Mouse (Mus musculus) adrenal gland, adult 18-20 months (tissue): Measurements from ENCODE around the gene Nudt14. TPM values are rescaled to one million over a fixed set of nuclear protein-coding genes. Genes with fewer than 3 reads are reported as not detected.

Source experiments
- DNase-seq, 2 experiments: peaks; one replicate each; pipeline ENCODE4 v3.0.0; 2021 to 2022; ENCODE audit warnings: low spot score in 2 of 2
- total RNA-seq, 2 experiments: library from RNA; stranded (reverse); gene quantifications; 1 replicate in 1 of 2; 2 replicates in 1 of 2; pipeline ENCODE4 v1.2.3; 2021

Gene Nudt14
- total RNA-seq, 2 experiments from 2014 or later = 30.5 to 31.9 TPM

DNA sequence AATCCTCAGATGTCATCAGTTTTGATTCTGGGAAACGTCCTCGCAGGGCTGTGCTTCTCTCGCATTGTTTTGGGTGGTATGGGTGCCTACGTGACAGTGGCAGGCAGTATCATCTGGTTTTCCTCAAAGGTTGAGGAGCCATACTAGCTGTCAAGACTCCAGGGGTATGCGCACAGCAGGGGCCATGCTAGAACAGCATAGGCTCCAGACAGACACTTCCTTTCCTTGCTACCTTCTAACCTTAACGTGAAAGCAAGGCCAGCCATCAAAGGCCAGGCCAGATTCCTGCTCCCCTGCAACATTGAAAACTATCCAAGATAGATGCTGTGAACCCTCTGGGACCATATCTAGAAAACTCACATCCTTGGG lies 8.8 kb upstream of the Nudt14 start:
- DNase-seq = no peak

DNA sequence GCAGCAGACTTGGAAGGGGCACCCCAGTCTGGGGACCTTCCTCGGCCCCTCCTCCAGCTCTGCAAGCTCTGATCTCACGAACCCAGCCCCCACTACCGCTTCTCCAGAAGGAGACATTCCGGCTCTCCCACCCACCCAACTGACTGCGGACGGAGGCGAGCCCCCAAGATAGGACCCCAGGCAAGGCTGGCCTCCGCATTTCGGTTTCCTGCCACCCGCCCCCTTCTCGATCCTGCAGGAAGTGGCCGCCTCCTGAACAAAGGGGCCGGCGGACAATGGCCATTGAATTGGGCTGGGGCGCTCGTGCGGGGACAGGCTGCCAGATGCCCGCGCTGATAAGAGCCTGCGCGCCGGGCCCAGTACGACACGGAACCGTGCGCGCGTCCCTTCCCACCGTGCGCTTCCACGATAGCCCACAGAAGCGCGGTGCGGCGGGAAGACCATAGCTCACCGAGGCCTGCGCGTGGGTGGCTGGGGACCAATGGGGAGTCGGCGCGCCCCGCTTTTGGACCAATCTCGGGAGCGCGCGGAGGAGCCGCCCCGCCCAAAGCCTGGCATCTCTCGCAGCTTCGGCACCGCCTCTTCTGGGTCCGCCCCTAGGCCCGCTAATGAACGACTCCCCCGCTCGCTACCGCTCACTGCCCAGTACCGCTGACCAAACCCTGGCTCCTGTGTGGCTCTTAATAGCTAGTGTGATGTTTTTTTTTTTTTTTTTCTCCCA lies 8.3 kb upstream of the Nudt14 start:
- DNase-seq = peak; percentile 87 to 89

DNA sequence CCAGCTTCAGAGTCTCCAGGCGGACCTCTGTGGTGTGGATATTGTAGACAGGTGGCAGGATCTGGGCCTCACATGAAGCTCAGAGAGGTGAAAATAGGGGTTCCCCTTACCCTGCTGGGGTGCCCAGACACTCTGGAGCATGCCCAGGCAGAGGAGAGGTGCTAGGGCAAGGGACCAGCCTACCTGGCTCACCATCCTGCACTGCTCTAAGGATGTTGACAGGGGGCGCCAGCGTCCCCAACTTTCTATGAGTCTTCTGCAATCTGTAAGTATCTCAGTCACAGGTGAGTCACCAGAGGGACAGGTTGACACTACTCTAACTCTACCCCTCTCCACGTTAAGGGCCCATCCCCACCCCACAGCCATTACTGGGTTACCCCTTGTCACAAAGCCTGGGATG lies 5.4 kb upstream of the Nudt14 start:
- no peak for DNase-seq

DNA sequence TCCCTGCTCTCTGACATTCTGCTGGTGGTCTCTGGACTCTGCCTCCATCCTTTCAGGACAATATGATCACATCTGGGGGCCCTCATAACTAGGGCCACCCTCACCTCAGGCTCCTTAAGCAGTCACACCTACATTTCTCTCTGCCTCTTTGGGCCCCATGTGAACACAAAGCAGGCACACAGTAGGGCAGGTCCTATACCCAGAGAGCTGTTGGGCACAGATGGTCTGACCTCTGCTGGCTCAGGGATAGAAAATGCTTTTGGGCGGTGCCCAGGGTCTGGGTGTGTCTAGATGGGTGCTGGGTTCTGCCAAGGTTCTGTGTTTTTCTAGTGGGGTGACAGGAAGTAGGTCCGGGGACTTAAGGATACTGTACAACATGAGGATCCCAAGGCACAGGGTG lies 1.7 kb upstream of the Nudt14 start:
- DNase-seq = no peak

DNA sequence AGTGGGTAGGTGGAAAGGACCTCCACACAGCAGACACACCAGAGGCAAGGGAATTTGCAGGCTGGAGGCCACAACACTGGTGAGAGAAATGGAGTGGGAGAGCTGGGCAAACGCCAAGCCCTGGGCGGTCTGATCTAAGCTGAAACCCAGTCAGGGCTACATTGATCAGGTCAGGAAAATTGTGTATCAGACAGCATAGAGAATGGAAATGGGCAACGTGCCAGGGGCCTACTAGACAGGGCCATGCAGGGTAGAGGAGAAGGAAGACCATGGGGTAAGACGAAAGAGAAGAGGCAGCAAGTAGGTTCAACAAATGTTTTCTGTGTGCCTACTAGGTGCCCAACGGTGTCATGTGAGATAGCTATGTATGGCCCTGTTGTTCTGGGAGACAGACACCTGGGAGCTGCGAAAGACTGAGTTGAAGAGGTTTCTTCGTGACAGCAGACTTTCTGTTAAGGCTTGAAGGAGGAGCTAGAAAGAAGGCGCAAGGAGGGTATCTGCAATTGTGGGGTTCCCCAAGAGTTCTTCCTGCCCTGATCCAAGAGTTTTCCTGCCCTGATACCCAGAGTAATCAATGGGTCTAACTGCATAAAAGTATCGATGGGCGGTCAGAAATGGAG lies 658 bp downstream of the Nudt14 start:
- DNase-seq = no peak

DNA sequence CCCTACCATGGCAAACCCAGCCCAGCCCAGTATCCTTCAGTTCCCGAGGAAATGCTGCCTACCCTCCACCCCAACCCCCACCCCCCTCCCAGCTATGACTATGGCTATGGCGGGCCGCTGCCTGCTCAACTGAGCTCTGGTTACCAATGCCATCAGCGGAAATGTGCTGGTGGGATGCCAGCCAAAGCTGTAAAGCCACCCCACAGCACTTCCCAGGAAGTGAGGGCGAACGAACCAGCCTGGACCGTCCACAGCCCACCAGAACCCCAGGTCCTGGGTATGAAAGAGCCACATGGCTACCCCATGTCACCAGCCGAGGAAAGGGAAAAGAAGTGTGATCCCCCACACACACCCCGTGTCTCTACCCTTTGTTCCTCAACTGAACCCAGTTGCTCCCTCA lies 1.2 kb downstream of the Nudt14 start:
- DNase-seq = no peak

DNA sequence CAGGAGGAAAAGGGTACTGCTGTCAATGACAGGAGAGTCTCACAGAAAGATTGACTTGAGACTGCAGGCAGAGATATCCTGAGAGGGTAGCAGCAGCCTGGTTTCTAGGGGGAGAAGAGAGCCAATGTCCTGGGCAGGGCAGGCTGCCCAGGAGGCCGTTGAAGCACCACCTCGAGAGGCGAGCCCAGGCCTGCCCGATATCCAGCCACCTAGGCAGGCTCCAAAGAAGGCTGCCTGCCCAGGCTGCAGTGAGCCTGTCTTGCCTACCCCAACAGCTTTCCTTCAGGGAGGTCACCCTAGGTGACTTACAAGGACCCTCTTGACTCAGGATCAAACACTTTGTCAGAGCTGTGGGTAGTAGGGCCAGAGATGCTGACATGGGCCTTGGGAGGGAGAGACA lies 1.7 kb downstream of the Nudt14 start:
- no peak for DNase-seq

DNA sequence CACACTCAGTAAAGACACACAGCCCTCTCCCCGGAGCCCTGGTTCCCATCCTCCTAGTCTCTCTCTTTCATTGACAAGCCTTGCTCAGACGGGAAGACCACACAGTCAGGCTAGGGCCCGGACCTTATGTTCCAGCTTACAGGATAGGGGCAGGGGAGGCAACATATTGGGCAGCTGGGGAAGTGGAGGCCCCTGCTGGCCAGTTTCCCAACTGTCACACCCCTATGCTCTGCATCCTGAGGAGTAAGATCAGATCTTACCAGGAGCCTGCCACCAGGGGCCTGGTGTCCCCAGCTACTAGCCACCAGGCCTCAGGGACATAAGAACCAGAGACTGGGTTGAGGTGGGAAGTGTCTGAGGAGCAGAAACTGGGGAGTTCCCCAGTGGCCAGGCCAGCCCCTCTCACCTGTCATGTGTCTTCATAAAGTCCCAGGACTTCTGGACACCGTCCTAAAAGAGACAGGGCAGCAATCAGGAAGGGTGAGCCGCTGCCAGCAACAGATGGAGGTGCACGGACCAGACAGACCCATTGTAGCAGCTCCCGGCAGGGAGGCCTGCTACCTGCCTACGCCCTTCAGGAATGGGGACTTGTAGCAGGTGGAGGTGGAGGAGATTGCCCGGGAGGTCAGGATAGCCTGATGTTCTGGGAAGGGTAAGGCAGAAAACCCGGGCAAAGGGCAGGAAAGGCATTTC lies 2.9 kb downstream of the Nudt14 start:
- DNase-seq = no peak

DNA sequence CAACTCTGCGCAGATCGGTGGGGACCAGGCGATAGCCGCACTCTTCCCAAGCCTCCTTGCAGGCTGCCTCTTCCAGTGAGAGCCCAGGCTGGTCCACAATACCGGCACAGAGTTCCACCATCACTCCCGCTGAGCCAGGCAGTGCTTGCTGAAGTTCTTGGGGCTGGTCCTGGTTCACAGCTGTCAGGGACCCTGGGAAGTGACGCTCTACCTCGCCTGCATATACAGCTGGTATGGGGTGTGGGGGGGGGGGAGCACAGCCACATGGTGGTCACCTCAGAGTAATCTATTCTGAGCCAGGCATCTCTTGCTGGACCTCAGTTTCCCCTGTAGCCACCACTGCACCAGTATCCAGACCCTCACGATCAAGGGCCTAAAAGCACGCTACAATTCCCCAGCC lies 3.6 kb downstream of the Nudt14 start:
- DNase-seq = no peak

DNA sequence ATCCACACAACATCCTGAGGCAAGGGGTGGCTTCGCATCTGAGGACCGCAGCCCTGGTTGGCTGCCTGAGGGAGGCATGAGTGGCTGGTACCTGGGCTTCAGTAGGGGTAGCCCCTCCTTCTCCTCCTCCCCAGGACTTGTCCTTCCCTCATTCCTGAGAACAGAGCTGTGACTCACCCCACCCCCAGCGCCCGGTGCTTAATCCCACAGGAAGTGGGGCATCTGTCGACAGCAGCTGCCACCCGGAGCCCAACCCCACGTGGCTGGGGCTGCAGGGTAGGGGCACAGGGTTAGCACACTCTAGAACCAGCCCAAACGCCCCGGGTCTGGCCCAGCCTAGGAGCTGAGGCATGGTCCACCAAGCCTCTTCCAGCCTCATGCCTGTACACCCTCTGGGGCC lies 4.0 kb downstream of the Nudt14 start:
- DNase-seq = no peak

DNA sequence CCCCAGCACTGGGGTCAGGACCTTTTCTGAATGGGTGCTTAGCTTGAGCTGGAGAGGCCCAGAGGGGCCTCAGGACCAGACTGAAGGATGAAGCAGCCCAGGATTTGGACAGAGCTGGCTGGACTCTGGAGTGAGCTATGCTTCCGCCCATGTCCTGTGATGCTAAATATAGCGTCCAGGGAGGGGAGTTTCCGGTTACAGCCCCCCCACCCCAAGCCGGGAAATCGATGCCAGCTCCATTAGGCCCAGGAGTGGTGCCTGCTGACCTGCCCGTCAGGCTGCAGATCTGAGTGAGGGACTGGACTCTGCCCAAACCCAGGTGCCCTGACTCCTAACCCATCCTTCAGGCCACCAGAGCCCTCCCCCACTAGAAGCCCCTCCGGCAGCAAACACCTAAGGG lies 9.3 kb downstream of the Nudt14 start:
- DNase-seq = no peak

DNA sequence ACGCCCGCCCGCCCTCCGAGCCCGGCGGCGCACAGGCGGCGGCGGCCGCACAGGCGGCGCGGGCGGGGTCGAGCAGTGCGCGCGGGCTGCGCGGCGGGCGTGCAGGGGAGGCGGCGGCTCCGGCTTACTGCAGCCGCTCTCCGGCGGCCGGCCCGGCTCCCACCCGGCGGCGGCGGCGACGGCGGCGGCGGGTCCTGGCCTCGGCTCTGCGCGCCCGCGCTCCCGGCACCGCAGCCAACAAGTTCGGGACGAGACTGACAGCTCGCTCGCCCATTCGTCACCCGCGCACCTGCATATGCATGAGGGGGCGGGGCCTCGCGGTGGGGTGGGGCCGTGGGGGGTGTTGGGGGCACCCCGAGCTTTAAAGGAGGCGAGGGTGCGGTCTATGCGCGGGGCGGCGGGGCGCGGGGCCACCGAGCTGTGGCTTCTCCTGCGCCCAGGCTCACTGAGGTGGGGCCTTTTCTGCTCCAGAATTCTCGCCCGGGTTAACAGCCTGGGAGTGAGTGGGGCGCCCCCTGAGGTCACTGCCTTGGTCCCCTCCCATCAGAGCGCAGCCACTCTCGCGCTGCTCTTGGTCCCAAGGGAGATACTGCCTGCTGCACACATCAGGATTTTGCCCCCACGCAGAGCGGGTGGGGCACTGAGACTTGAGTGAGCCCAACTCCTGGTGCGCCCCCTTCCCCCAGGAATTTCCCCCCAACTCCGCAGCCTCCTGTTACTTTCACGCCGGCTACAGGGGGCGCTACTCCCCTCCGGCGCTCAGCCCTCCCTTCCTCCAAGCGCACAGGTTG lies 12.2 kb downstream of the Nudt14 start, which contains the start of gene Jag2:
Gene Jag2, minus strand, starts transcription at position 215 of the 791 bp plus-strand sequence.
- peak in 1 of 2 experiments; percentile 45 for DNase-seq

DNA sequence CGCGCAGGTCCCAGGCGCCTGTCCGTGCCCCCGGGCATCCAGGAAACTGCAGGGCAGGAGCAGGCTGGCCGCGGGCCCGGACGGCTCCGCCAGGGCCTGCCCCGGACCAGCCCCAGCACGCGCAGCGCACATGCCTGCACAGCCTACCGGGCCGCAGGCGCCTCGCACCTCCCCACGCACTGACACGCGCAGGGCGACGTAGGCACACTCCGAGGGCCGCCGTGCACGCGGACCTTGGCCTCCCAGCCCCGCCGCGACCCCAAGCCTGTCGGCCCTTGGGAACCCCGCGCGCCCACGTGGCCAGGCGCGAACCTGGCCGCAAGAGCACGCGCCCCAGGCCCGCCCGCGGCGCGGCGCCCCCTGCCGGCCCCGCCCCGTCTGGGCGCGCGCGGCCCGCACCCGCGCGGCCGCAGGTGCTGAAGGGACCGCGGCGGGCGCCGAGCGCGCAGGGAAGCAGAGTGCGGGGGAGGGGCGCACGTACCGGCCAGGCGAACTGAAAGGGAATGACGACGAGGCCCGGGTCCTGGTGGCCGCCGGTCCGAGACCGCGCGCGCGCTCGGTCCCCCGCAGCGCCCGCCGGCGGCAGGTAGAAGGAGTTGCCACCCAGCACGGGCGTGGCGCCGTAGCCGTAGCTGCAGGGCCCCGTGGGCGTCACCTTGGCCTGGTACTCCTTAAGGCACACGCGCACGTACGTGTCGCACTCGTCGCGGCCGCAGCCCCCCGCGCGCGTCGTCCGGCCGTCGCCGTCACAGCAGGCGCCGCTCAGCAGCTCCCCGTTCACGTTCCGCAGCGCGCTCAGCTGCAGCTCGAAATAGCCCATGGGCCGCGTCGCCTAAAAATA lies 13.3 kb downstream of the Nudt14 start:
- DNase-seq = peak in 1 of 2 experiments; percentile 37

DNA sequence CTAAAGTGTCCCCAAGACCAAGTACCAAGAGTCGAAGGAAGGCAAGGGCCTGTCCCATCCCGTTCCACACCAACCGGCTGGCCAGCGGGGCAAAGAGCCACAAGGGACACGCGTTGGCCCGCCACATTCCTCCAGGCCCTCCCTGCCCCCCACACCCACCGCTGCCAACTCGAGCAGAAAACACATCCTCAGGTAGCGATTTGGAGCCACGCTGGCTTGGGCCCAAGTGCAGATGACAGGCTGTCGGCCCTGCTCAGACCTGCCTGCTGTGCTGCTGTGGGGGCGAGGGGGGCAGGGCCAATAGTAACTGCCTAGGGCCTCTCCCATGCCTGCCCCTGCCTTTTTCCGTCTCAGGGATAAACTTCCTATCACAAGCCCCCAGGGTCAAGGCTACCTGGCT lies 14.7 kb downstream of the Nudt14 start:
- DNase-seq = no peak

DNA sequence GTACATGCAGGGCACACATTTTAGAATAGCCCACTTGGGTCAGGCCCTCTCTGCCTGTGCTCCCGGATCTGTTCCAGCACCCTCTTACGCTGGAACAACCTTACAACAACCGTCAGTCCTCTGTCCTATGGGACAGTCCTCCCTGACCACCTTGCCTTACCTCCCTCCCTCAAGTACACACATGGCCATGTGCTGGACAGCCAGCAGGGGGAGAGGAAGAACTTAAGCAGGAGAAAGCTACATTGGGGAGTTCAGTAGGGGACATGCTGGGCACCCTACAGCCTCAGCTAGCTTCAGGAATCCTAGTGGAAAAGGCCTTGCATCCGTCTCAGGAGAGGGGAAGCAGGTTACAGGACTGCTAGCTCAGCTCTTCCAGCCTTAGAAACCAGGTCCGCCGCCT lies 16.0 kb downstream of the Nudt14 start:
- no peak for DNase-seq

DNA sequence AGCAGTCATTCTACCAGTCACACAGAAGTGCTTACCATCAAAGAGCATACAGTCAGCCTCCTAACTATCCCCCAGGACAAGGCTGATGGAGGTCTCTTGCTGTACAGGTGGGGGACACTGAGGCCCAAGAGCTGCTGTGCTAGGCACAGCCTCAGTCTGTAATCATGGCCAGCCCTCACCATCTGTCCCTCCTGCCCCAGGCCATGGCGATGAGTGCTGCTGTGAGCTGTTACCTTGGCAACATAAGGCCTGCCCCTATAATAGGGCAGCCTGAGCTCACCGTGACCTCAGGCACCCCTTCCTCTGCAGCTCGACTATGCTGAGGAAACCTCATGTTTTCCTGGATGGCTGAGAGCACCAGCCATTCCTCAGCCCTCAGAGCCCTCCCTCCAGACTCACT lies 19.4 kb downstream of the Nudt14 start:
- no peak for DNase-seq

DNA sequence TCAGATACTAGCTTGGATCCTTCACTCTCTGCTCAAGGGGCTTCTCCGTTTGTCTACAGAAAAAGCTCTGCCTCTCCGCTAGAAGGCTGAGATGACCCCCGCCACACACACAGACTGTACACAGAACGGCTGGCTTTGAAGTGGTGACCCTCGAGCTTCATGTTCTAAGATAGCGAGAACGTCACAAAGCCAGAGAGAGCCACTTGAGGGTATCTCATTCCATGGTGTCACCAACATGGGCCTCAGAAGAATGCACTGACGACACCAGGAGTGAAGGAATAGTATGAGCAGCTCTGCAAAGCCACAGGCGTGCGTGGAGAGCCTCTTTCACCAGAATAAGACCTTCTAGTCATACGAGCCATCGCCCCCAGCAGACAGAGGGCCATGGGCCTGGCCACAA lies 20.4 kb downstream of the Nudt14 start:
- no peak for DNase-seq

DNA sequence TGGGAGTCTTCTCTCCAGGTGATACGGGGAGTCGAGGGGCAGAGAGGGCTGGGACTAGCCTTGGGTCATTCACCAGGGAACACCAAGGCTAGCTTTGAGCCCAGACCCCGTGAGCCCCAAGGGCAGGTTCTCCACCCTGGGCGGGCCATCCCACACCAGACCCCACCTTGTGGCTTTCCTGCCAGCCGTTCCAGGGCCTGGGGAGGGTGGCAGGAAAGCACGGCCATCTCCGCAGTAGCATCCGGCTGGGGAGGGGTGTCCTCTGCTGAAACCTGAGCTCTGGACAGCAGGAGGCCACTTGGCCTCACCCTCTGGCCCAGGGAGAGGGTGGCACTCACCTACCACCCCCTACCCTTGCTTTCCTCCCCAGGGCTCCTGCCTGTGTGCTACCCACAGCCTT lies 24.0 kb downstream of the Nudt14 start:
- DNase-seq = no peak

DNA sequence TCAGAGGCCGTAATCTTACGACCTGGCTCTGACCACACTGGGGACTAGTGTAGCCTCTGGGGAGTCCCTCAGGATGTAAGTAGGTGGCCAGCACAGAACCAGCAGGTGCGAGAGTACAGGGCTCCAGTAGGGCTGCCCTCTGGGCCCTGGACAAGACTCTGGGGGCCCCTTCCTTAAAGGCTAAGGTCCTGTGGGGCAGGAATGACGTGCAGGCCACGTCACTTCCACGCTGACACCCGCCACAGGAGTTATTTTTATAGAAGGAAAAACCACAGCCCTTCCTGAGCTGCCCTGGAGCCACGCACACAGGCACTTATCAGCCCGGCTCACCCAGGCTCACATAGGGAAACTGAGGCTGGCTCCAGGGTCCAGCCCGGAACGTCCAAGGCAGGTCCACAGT lies 24.4 kb downstream of the Nudt14 start:
- DNase-seq = no peak

DNA sequence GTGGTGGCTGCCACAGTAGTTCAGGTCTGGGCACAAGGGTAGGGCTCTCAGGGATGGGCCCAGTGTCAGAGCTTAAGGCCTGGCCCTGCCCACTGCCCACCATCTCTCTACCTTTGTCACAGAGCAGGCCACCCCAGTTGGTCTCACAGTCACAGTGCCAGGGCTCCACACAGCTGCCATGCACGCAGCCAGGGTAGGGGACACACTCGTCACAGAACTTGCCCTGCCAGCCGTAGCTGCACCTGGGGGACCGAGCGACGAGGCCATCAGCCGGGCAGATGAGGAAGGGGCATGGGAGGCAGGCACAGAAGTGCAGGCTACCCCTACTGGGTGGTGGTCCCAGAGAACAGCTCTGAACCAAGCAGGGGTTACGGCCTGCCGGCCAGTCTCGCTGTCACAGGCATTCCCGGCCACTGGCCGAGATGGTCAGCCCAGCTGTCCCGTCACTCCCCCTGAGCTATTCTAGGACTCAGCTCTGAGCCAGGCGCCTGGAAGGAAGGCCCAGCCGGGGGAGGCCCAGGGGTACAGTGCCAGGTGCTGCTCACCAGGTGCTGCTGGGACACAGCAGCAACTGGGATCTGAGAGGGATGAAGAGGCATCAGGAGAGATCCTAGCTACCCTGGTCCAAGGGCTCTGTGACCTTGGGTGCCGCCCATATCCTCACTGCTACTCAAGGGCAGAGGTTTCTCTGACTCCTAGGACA lies 25.1 kb downstream of the Nudt14 start:
- DNase-seq = no peak
